Mouse (Mus musculus) bone marrow macrophage, adult 2 months (primary cell): ENCODE measurements around the gene N4bp3.

Experiments used
- CTCF ChIP-seq: IDR thresholded peaks from 2 replicates; pipeline ENCODE4 v1.5.1; 2012; ENCODE audit warnings: low read depth, mild to moderate bottlenecking, low read length, moderate library complexity
- POLR2A ChIP-seq: IDR thresholded peaks from 2 replicates; pipeline ENCODE4 v1.6.1; 2012; ENCODE audit warnings: mild to moderate bottlenecking, low read depth, low read length, borderline replicate concordance

GRCm38 (mm10) chr11:51654891-51655290 is 4.2 kb upstream of the N4bp3 start:
- TF ChIP-seq POLR2A (no peak), CTCF (no peak)
